Mouse (Mus musculus) colon, adult 2 months (tissue): Measurements from ENCODE around the gene Megf11. TPM values are rescaled to one million over a fixed set of nuclear protein-coding genes. Genes with fewer than 3 reads are reported as not detected.

Experiments
- polyA plus RNA-seq: library from polyadenylated mRNA; depleted of rRNA; stranded (reverse); fragments of >200 nt; gene quantifications from 2 replicates; pipeline ENCODE4 v1.2.3, GENCODE M21; 2012; rRNA removed

Gene Megf11
- polyA plus RNA-seq: 0.15 and 0.22 TPM in 2 replicates

GRCm38 (mm10) chr9:64385511-64386465, at the start of gene Megf11:
Gene Megf11, plus strand, starts transcription at chr9:64385626.

GRCm38 (mm10) chr9:64341254-64341566, 44.2 kb upstream of the Megf11 start, which contains the start of gene Dis3l:
Gene Dis3l, minus strand, starts transcription at chr9:64341288.

GRCm38 (mm10) chr9:64737406-64738201, 352.2 kb downstream of the Megf11 start, which contains the start of gene Rab11a:
Gene Rab11a, minus strand, starts transcription at chr9:64737758.

Other genes starting within 250 kb of the Megf11 start
- gene Zwilch, start 212.5 kb upstream of the Megf11 start, polyA plus RNA-seq: 2.0 and 2.3 TPM in 2 replicates
- gene Rpl4, start 212.3 kb upstream of the Megf11 start, polyA plus RNA-seq: 301 and 448 TPM in 2 replicates
- 5.5 and 7.4 TPM in 2 replicates for gene Snapc5, start 206.4 kb upstream of the Megf11 start, polyA plus RNA-seq
- not detected in 2 replicates for gene Uchl4, start 150.4 kb upstream of the Megf11 start, polyA plus RNA-seq
- gene Map2k1, start 132.0 kb upstream of the Megf11 start, polyA plus RNA-seq: 119 and 128 TPM in 2 replicates
- 1.8 and 2.9 TPM in 2 replicates for gene Tipin, start 104.0 kb upstream of the Megf11 start, polyA plus RNA-seq
- gene Dis3l, start 44.3 kb upstream of the Megf11 start, polyA plus RNA-seq: 8.0 and 10.0 TPM in 2 replicates